Mouse (Mus musculus): Measurements from ENCODE around the gene Synpo2l. TPM values are rescaled to one million over a fixed set of nuclear protein-coding genes. Genes with fewer than 3 reads are reported as not detected.
A peak's percentile ranks its signal among the peaks of the same experiment; 100 is the strongest.

The Synpo2l gene
- polyA plus RNA-seq, 1 experiment = 0.13 TPM

DNA sequence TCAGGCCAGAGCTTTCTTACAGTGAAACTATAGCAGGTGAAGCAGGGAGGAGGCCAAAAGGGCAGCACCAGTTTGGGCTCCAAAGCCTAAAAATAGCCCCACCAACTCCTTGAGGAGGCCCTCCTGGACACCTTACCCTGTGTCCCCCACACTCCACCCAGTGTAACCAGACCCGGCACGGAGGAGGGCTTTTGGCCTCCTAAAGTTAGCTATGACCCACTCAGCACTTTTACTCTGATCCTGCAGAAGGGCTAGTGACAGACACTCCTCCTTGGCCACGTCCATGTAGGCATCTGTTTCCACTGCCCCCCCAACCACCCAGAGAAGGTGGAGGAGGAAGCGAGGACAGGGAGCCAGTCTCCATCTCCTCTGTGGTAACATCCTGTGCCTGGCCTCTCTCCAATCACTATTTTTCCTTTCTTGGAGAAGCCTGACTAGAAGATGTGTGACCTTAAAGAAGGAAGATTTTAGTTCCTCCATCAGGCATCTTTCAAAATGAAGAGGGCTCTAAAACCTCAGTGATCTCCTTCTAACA is 16.4 kb downstream of the Synpo2l start:
- Histone ChIP-seq H3K4me3 (replicated peaks; ENCODE audit: insufficient read depth, low read depth, low read length) (no peak overlapping the region), H3K4me1 (ENCODE audit: control insufficient read depth, insufficient read depth, low read length) (no peaks in the 10 kb centered on the region), H3K27me3 (ENCODE audit: control insufficient read depth, insufficient read depth, low read length) (no peaks in the 10 kb centered on the region), H3K27ac (ENCODE audit: insufficient read depth, low read length) (no peak overlapping the region)
- WGBS = 63% methylated on average over 4 of the region's 4 CpGs
- TF ChIP-seq POLR2A (IDR thresholded peaks at IDR 0.05; ENCODE audit: borderline replicate concordance, insufficient read depth, low read length) (no peak), CTCF (IDR thresholded peaks at IDR 0.05; ENCODE audit: borderline replicate concordance, insufficient read depth, low read depth, low read length) (no peak)
- DNase-seq = no peak

DNA sequence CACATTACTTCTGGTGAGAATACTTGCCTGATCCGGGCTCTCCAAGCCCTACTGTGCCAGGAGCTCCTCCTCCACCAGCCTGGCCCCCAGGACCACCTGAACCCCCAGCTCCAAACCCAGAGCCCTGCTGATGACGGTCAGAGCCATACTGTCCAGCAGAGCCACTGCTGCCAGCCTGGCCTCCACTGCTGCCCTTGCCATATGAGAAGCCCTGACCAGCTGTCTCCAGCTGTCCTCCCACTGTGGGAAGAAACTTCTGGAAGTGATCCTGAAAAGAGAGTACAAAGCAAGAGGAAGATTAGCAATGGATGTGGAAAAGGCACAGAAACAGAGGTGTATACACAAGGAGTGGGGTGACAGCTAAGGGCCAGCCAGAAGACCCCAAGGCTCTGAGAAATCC is 17.2 kb downstream of the Synpo2l start:
- 45% methylated on average over 2 of the region's 2 CpGs for WGBS
- Histone ChIP-seq H3K4me3 (replicated peaks; ENCODE audit: insufficient read depth, low read depth, low read length) (no peak overlapping the region), H3K4me1 (ENCODE audit: control insufficient read depth, insufficient read depth, low read length) (no peaks in the 10 kb centered on the region), H3K27ac (ENCODE audit: insufficient read depth, low read length) (no peak overlapping the region), H3K27me3 (ENCODE audit: control insufficient read depth, insufficient read depth, low read length) (no peaks in the 10 kb centered on the region)
- TF ChIP-seq CTCF (IDR thresholded peaks at IDR 0.05; ENCODE audit: borderline replicate concordance, insufficient read depth, low read depth, low read length) (no peak), POLR2A (IDR thresholded peaks at IDR 0.05; ENCODE audit: borderline replicate concordance, insufficient read depth, low read length) (no peak)
- no peak for DNase-seq

GRCm38 (mm10) chr14:20646381-20646780 is 21.8 kb downstream of the Synpo2l start:
- no peak for DNase-seq
- H3K27ac ChIP-seq (ENCODE audit: insufficient read depth, low read length) = no peak overlapping the region
- no peaks in the 10 kb centered on the region for H3K27me3 ChIP-seq (ENCODE audit: control insufficient read depth, insufficient read depth, low read length)
- H3K4me3 ChIP-seq (replicated peaks; ENCODE audit: insufficient read depth, low read depth, low read length) = no peak overlapping the region
- TF ChIP-seq POLR2A (IDR thresholded peaks at IDR 0.05; ENCODE audit: borderline replicate concordance, insufficient read depth, low read length) (no peak), CTCF (IDR thresholded peaks at IDR 0.05; ENCODE audit: borderline replicate concordance, insufficient read depth, low read depth, low read length) (no peak)
- H3K4me1 ChIP-seq (ENCODE audit: control insufficient read depth, insufficient read depth, low read length) = no peaks in the 10 kb centered on the region

GRCm38 (mm10) chr14:20645547-20645946 is 22.6 kb downstream of the Synpo2l start:
- 31% methylated on average over 3 of the region's 3 CpGs for WGBS
- H3K27me3 ChIP-seq (ENCODE audit: control insufficient read depth, insufficient read depth, low read length) = no peaks in the 10 kb centered on the region
- DNase-seq = no peak
- no peak overlapping the region for H3K4me3 ChIP-seq (replicated peaks; ENCODE audit: insufficient read depth, low read depth, low read length)
- H3K4me1 ChIP-seq (ENCODE audit: control insufficient read depth, insufficient read depth, low read length) = no peaks in the 10 kb centered on the region
- TF ChIP-seq CTCF (IDR thresholded peaks at IDR 0.05; ENCODE audit: borderline replicate concordance, insufficient read depth, low read depth, low read length) (no peak), POLR2A (IDR thresholded peaks at IDR 0.05; ENCODE audit: borderline replicate concordance, insufficient read depth, low read length) (no peak)
- H3K27ac ChIP-seq (ENCODE audit: insufficient read depth, low read length) = no peak overlapping the region

DNA sequence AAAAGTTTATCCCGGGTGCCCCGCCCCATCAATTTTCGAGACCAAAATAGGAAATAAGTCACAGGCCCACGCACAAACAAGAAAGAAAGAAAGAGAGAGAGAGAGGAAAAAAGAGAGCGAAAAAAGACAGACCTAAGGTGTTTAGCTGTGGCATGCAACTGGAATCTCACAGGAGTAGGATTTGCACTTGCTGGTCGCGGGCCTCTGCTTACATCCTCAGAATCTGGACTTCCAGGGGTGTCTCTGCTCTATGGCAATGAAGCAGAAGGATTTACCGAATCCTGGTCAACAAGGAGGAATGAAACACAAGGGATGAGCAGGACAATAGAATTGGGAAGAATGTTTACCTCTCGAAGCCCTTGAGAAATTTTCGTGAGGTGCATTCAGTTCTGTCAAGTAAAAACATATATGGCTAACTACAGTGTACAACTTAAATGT is 26.7 kb downstream of the Synpo2l start:
- Histone ChIP-seq H3K4me1 (ENCODE audit: control insufficient read depth, insufficient read depth, low read length) (no peaks in the 10 kb centered on the region), H3K27me3 (ENCODE audit: control insufficient read depth, insufficient read depth, low read length) (no peaks in the 10 kb centered on the region), H3K27ac (ENCODE audit: insufficient read depth, low read length) (peak overlapping the region; percentile 77), H3K4me3 (replicated peaks; ENCODE audit: insufficient read depth, low read depth, low read length) (peak overlapping the region; percentile 94)
- WGBS = 14% methylated on average over 10 of the region's 10 CpGs
- DNase-seq = no peak
- no peak for TF ChIP-seq POLR2A (IDR thresholded peaks at IDR 0.05; ENCODE audit: borderline replicate concordance, insufficient read depth, low read length)
- TF ChIP-seq CTCF (IDR thresholded peaks at IDR 0.05; ENCODE audit: borderline replicate concordance, insufficient read depth, low read depth, low read length) = no peak

DNA sequence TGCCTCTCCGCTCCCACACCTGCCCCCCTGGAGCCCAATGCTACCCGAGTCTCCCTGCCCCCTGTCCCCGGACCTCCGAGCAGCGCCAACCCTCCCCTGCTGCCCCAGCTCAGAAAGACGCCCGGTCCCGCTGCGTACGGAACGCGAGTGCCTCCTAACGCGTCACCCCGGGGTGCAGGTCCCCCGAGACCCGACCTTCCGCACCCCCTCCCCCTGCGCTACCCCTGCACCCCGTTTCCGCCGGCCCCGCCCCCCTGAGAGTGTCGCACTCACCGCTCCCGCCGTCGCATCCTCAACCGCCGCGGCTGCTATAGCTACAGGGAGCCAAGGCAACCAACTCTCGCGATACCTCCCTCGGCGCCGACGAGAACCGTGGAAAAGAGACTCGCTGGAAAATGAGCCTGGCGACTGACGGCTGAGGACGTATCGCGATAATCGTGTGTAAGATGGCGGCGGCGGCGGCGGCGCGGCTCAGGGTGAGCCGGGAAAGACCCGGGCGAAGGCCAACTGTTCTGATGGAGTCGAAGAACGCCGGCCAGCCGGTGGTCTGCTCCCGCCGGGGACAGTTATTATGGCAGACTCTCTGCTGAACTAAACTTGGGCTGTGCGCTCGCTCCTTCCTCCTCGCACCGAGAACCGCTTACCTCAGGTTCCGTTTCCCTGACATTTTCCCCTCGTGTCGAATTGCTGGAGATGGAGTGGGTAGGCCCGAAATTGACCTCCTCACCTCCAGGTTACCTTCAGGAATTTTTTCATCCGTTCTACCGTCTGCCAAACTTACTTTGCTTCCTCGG is 27.3 kb downstream of the Synpo2l start, which contains the start of gene Usp54:
TSS of gene Usp54 (minus strand) at position 420 of the 794 bp plus-strand sequence.
- no peaks in the 10 kb centered on the region for H3K4me1 ChIP-seq (ENCODE audit: control insufficient read depth, insufficient read depth, low read length)
- peak; percentile 96 for DNase-seq
- H3K27me3 ChIP-seq (ENCODE audit: control insufficient read depth, insufficient read depth, low read length) = no peaks in the 10 kb centered on the region
- TF ChIP-seq CTCF (IDR thresholded peaks at IDR 0.05; ENCODE audit: borderline replicate concordance, insufficient read depth, low read depth, low read length) (no peak), POLR2A (IDR thresholded peaks at IDR 0.05; ENCODE audit: borderline replicate concordance, insufficient read depth, low read length) (peak; percentile 73)
- under 1% methylated on average over 73 of the region's 73 CpGs for WGBS
- peak within 1 kb of the TSS; percentile 77 for H3K27ac ChIP-seq (ENCODE audit: insufficient read depth, low read length)
- H3K4me3 ChIP-seq (replicated peaks; ENCODE audit: insufficient read depth, low read depth, low read length) = peak within 1 kb of the TSS; percentile 94

- no peak for TF ChIP-seq POLR2A (IDR thresholded peaks at IDR 0.05; ENCODE audit: borderline replicate concordance, insufficient read depth, low read length)
- no peak for TF ChIP-seq CTCF (IDR thresholded peaks at IDR 0.05; ENCODE audit: borderline replicate concordance, insufficient read depth, low read depth, low read length)
- Histone ChIP-seq H3K4me3 (replicated peaks; ENCODE audit: insufficient read depth, low read depth, low read length) (peak overlapping the region; percentile 94), H3K27ac (ENCODE audit: insufficient read depth, low read length) (peak overlapping the region; percentile 42; the same call in 1 of the 2 replicates), H3K27me3 (ENCODE audit: control insufficient read depth, insufficient read depth, low read length) (no peaks in the 10 kb centered on the region), H3K4me1 (ENCODE audit: control insufficient read depth, insufficient read depth, low read length) (no peaks in the 10 kb centered on the region)
- DNase-seq = peak in 1 of 2 experiments; percentile 40
- 2% methylated on average over 16 of the region's 16 CpGs for WGBS
Measured at GRCm38 (mm10) chr14:20639918-20640619, 28.1 kb downstream of the Synpo2l start.
